Mouse (Mus musculus) MEL (cell line): ENCODE measurements around the gene Bpifa5. TPM values are rescaled to one million over a fixed set of nuclear protein-coding genes. Genes with fewer than 3 reads are reported as not detected.

ENCODE experiments used
- DNase-seq: peaks from one replicate; pipeline ENCODE4 v3.0.0; 2011; ENCODE audit warnings: low read depth, low spot score
- H3K27ac ChIP-seq: 2 replicates; pipeline ENCODE4 v1.5.1; 2012; ENCODE audit warnings: low read depth, mild to moderate bottlenecking, control low read depth, low read length, moderate library complexity; ENCODE audit not compliant: control insufficient read depth
- H3K27me3 ChIP-seq, 2 experiments: fragments of 150-350 bp in 1 of 2; sonication (generic) in 1 of 2; 2 replicates each; pipeline ENCODE4 v1.6.1; 2012; ENCODE audit warnings: low read length in 2 of 2, mild to moderate bottlenecking in 2 of 2, improper control_type of control experiment in 1 of 2, moderate library complexity in 1 of 2; ENCODE audit not compliant: insufficient read depth in 2 of 2, control insufficient read depth in 1 of 2
- H3K36me3 ChIP-seq, 2 experiments: 2 replicates each; pipeline ENCODE4 v1.6.1; 2012 to 2014; ENCODE audit warnings: low read length in 2 of 2, improper control_type of control experiment in 1 of 2, inconsistent platforms in 1 of 2, mild to moderate bottlenecking in 1 of 2; ENCODE audit not compliant: insufficient read depth in 2 of 2, control insufficient read depth in 1 of 2
- H3K4me1 ChIP-seq, 2 experiments: fragments of 150-350 bp in 1 of 2; sonication (generic) in 1 of 2; 2 replicates each; pipeline ENCODE4 v1.6.1; 2012; ENCODE audit warnings: low read length in 2 of 2, improper control_type of control experiment in 1 of 2, mild to moderate bottlenecking in 1 of 2; ENCODE audit not compliant: insufficient read depth in 2 of 2, control insufficient read depth in 1 of 2
- H3K4me3 ChIP-seq, 2 experiments: fragments of 150-350 bp in 1 of 2; sonication (generic) in 1 of 2; 2 replicates each; pipeline ENCODE4 v1.5.1; 2012; ENCODE audit warnings: low read depth in 2 of 2, low read length in 2 of 2, mild to moderate bottlenecking in 2 of 2, moderate library complexity in 2 of 2, control low read depth in 1 of 2, improper control_type of control experiment in 1 of 2; ENCODE audit not compliant: control insufficient read depth in 1 of 2, insufficient read depth in 1 of 2
- H3K79me2 ChIP-seq: 2 replicates; pipeline ENCODE4 v1.6.1; 2012; ENCODE audit warnings: mild to moderate bottlenecking, low read length, moderate library complexity; ENCODE audit not compliant: control insufficient read depth, poor library complexity, insufficient read depth
- H3K9ac ChIP-seq: 2 replicates; pipeline ENCODE4 v1.6.1; 2012; ENCODE audit warnings: low read depth, mild to moderate bottlenecking, control low read depth, low read length, moderate library complexity; ENCODE audit not compliant: control insufficient read depth, poor library complexity, severe bottlenecking
- H3K9me3 ChIP-seq: fragments of 150-350 bp; sonication (generic); replicated peaks from 2 replicates; pipeline ENCODE4 v1.6.1; 2012; ENCODE audit warnings: mild to moderate bottlenecking, low read length, improper control_type of control experiment, moderate library complexity; ENCODE audit not compliant: insufficient read depth
- CHD1 ChIP-seq: IDR thresholded peaks from 2 replicates; pipeline ENCODE4 v1.6.1; 2012; ENCODE audit warnings: low read depth, mild to moderate bottlenecking, inconsistent platforms, low read length, improper control_type of control experiment
- CHD2 ChIP-seq: IDR thresholded peaks from 2 replicates; pipeline ENCODE4 v1.6.1; 2011; ENCODE audit warnings: low read length, improper control_type of control experiment
- CTCF ChIP-seq, 3 experiments: IDR thresholded peaks in 2 of 3; conservative IDR thresholded peaks in 1 of 3; 2 replicates each; pipeline ENCODE4 v1.5.1; 2011 to 2012; ENCODE audit warnings: low read length in 3 of 3, low read depth in 2 of 3, mild to moderate bottlenecking in 2 of 3, improper control_type of control experiment in 1 of 3, inconsistent platforms in 1 of 3, mixed read lengths in 1 of 3, moderate library complexity in 1 of 3; ENCODE audit not compliant: control insufficient read depth in 1 of 3, insufficient read depth in 1 of 3, poor library complexity in 1 of 3, severe bottlenecking in 1 of 3
- E2F4 ChIP-seq: IDR thresholded peaks from 2 replicates; pipeline ENCODE4 v1.6.1; 2011; ENCODE audit warnings: low read depth, low read length, improper control_type of control experiment, borderline replicate concordance
- ELF1 ChIP-seq: IDR thresholded peaks from 2 replicates; pipeline ENCODE4 v1.6.1; 2014; ENCODE audit warnings: low read depth, mild to moderate bottlenecking, inconsistent platforms, low read length, improper control_type of control experiment, moderate library complexity
- EP300 ChIP-seq, 2 experiments: IDR thresholded peaks; 2 replicates each; pipeline ENCODE4 v1.6.1; 2011; ENCODE audit warnings: improper control_type of control experiment in 2 of 2, low read length in 2 of 2, low read depth in 1 of 2, mild to moderate bottlenecking in 1 of 2
- ETS1 ChIP-seq: IDR thresholded peaks from 2 replicates; pipeline ENCODE4 v1.6.1; 2012; ENCODE audit warnings: low read depth, mild to moderate bottlenecking, inconsistent platforms, low read length, improper control_type of control experiment, moderate library complexity
- GABPA ChIP-seq: IDR thresholded peaks from 2 replicates; pipeline ENCODE4 v1.6.1; 2012; ENCODE audit warnings: low read depth, mild to moderate bottlenecking, inconsistent platforms, low read length, improper control_type of control experiment, moderate library complexity
- GATA1 ChIP-seq: IDR thresholded peaks from 2 replicates; pipeline ENCODE4 v1.6.1; 2011; ENCODE audit warnings: low read depth, low read length, improper control_type of control experiment
- HCFC1 ChIP-seq: IDR thresholded peaks from 2 replicates; pipeline ENCODE4 v1.6.1; 2012; ENCODE audit warnings: low read depth, mild to moderate bottlenecking, inconsistent platforms, low read length, improper control_type of control experiment, moderate library complexity
- KAT2A ChIP-seq: conservative IDR thresholded peaks from 2 replicates; pipeline ENCODE4 v1.6.1; 2012; ENCODE audit warnings: low read depth, low read length, improper control_type of control experiment, inconsistent platforms
- MAX ChIP-seq: IDR thresholded peaks from 2 replicates; pipeline ENCODE4 v1.6.1; 2011; ENCODE audit warnings: low read length, improper control_type of control experiment
- MAZ ChIP-seq: IDR thresholded peaks from 2 replicates; pipeline ENCODE4 v1.6.1; 2012; ENCODE audit warnings: low read depth, mild to moderate bottlenecking, inconsistent platforms, low read length, improper control_type of control experiment
- MXI1 ChIP-seq: IDR thresholded peaks from 2 replicates; pipeline ENCODE4 v1.6.1; 2011; ENCODE audit warnings: mild to moderate bottlenecking, low read depth, low read length, improper control_type of control experiment
- MYB ChIP-seq: IDR thresholded peaks from 2 replicates; pipeline ENCODE4 v1.6.1; 2011; ENCODE audit warnings: mild to moderate bottlenecking, low read depth, low read length, improper control_type of control experiment
- MYC ChIP-seq: IDR thresholded peaks from 2 replicates; pipeline ENCODE4 v1.6.1; 2011; ENCODE audit warnings: low read depth, mild to moderate bottlenecking, low read length, improper control_type of control experiment, moderate library complexity
- NRF1 ChIP-seq: IDR thresholded peaks from 2 replicates; pipeline ENCODE4 v1.6.1; 2014; ENCODE audit warnings: low read depth, mild to moderate bottlenecking, inconsistent platforms, low read length, improper control_type of control experiment, moderate library complexity; ENCODE audit not compliant: poor library complexity, insufficient read depth, severe bottlenecking
- SIN3A ChIP-seq: IDR thresholded peaks from 2 replicates; pipeline ENCODE4 v1.6.1; 2012; ENCODE audit warnings: low read length, improper control_type of control experiment, inconsistent platforms
- SMC3 ChIP-seq: IDR thresholded peaks from 2 replicates; pipeline ENCODE4 v1.6.1; 2011; ENCODE audit warnings: low read depth, low read length, improper control_type of control experiment
- TAL1 ChIP-seq: IDR thresholded peaks from 2 replicates; pipeline ENCODE4 v1.6.1; 2012; ENCODE audit warnings: mild to moderate bottlenecking, inconsistent platforms, low read length, moderate library complexity, mixed read lengths
- TBP ChIP-seq: IDR thresholded peaks from 2 replicates; pipeline ENCODE4 v1.8.0; 2011; ENCODE audit warnings: low read depth, low read length, improper control_type of control experiment
- USF1 ChIP-seq: IDR thresholded peaks from 2 replicates; pipeline ENCODE4 v1.6.1; 2014; ENCODE audit warnings: low read depth, mild to moderate bottlenecking, inconsistent platforms, low read length, improper control_type of control experiment, moderate library complexity
- USF2 ChIP-seq, 2 experiments: IDR thresholded peaks; 2 replicates each; pipeline ENCODE4 v1.6.1; 2011 to 2012; ENCODE audit warnings: improper control_type of control experiment in 2 of 2, low read length in 2 of 2, borderline replicate concordance in 1 of 2, inconsistent platforms in 1 of 2, low read depth in 1 of 2, mild to moderate bottlenecking in 1 of 2; ENCODE audit not compliant: insufficient read depth in 1 of 2
- ZKSCAN1 ChIP-seq: IDR thresholded peaks from 2 replicates; pipeline ENCODE4 v1.6.1; 2012; ENCODE audit warnings: low read depth, mild to moderate bottlenecking, inconsistent platforms, low read length, improper control_type of control experiment, moderate library complexity
- ZMIZ1 ChIP-seq: IDR thresholded peaks from 2 replicates; pipeline ENCODE4 v1.6.1; 2012; ENCODE audit warnings: low read depth, mild to moderate bottlenecking, inconsistent platforms, low read length, improper control_type of control experiment, moderate library complexity
- polyA plus RNA-seq, 2 experiments: library from polyadenylated mRNA; stranded (reverse) in 1 of 2; unstranded in 1 of 2; fragments of >175 nt in 1 of 2; fragments of >200 nt in 1 of 2; gene quantifications; 2 replicates each; pipeline versions ENCODE4 v1.2.1 to v1.2.4; 2012; ENCODE audit warnings: low replicate concordance in 2 of 2, low read depth in 1 of 2; ENCODE audit not compliant: insufficient read length in 2 of 2, insufficient read depth in 1 of 2, missing spikeins in 1 of 2
- total RNA-seq: library from RNA; depleted of rRNA; stranded (reverse); fragments of 300-350 nt; gene quantifications from 2 replicates; pipeline ENCODE4 v1.2.3, GENCODE M21; 2012

Gene Bpifa5
- total and polyA plus RNA-seq, 3 experiments, result not detected

GRCm38 (mm10) chr2:154169172-154169571 lies 6.8 kb downstream of the Bpifa5 start:
- H3K4me3 ChIP-seq, result no peak overlapping the region
- H3K9me3 ChIP-seq, result no peaks in the 10 kb centered on the region
- H3K4me1 ChIP-seq, result no peaks in the 10 kb centered on the region
- H3K9ac ChIP-seq, result no peak overlapping the region
- no peaks in the 10 kb centered on the region for H3K79me2 ChIP-seq
- H3K27ac ChIP-seq, result no peak overlapping the region
- H3K27me3 ChIP-seq, result no peaks in the 10 kb centered on the region
- no peaks in the 10 kb centered on the region for H3K36me3 ChIP-seq
- TF ChIP-seq GATA1 (no peak), ZMIZ1 (no peak), USF1 (no peak), ETS1 (no peak), CHD1 (no peak), MXI1 (no peak), ZKSCAN1 (no peak), TBP (no peak), USF2 (IDR thresholded peaks at IDR 0.05; ENCODE audit: borderline replicate concordance in 1 of 2, insufficient read depth in 1 of 2, low read depth in 1 of 2, low read length in 2 of 2) (no peak), CHD2 (no peak), SIN3A (no peak), KAT2A (no peak), MAX (no peak), MYB (no peak), HCFC1 (no peak), MAZ (no peak), SMC3 (no peak)
- TF ChIP-seq, all 39 proteins: peak for 0
- DNase-seq, result no peak

GRCm38 (mm10) chr2:154171621-154172020 lies 9.2 kb downstream of the Bpifa5 start:
- Histone ChIP-seq H3K4me1 (no peaks in the 10 kb centered on the region), H3K79me2 (no peaks in the 10 kb centered on the region), H3K9me3 (no peaks in the 10 kb centered on the region), H3K4me3 (no peak overlapping the region), H3K27me3 (no peaks in the 10 kb centered on the region), H3K9ac (no peak overlapping the region), H3K36me3 (no peaks in the 10 kb centered on the region), H3K27ac (no peak overlapping the region)
- DNase-seq, result no peak
- no peak for TF ChIP-seq MYC
- no peak for TF ChIP-seq GATA1
- no peak for TF ChIP-seq ETS1
- TF ChIP-seq MXI1, result no peak
- no peak for TF ChIP-seq ZKSCAN1
- no peak for TF ChIP-seq TAL1
- no peak for TF ChIP-seq E2F4
- TF ChIP-seq GABPA, result no peak
- TF ChIP-seq MYB, result no peak
- no peak for TF ChIP-seq NRF1
- TF ChIP-seq CTCF (IDR thresholded peaks at IDR 0.05 in 2 of 3, conservative IDR thresholded peaks at IDR 0.05 in 1 of 3; ENCODE audit: control insufficient read depth in 1 of 3, insufficient read depth in 1 of 3, low read depth in 2 of 3, low read length in 3 of 3, poor library complexity in 1 of 3, severe bottlenecking in 1 of 3), result no peak
- no peak for TF ChIP-seq ELF1
- TF ChIP-seq EP300 (IDR thresholded peaks at IDR 0.05; ENCODE audit: low read depth in 1 of 2, low read length in 2 of 2), result no peak
- TF ChIP-seq KAT2A, result no peak
- TF ChIP-seq CHD1, result no peak
- no peak for TF ChIP-seq MAX
- no peak for TF ChIP-seq USF2 (IDR thresholded peaks at IDR 0.05; ENCODE audit: borderline replicate concordance in 1 of 2, insufficient read depth in 1 of 2, low read depth in 1 of 2, low read length in 2 of 2)
